Mouse (Mus musculus) kidney, embryonic 15.5 days (tissue): ENCODE data around the gene Maml2. TPM values are rescaled to one million over a fixed set of nuclear protein-coding genes. Genes with fewer than 3 reads are reported as not detected.
A peak's percentile ranks its signal among the peaks of the same experiment; 100 is the strongest.

Experiments
- ATAC-seq: fragments of 200-750 bp; cut with Nextera tagmentation; replicated peaks from 2 replicates; pipeline ENCODE4 v1.8.0; 2017; ENCODE audit warnings: moderate TSS enrichment; ENCODE audit not compliant: low FRiP score
- H3K27ac ChIP-seq: fragments of 300-500 bp; sonication (generic); 2 replicates; pipeline ENCODE4 v1.5.1; 2015; ENCODE audit warnings: mild to moderate bottlenecking, inconsistent platforms
- H3K27me3 ChIP-seq: fragments of 300-500 bp; sonication (generic); 2 replicates; pipeline ENCODE4 v1.6.1; 2015; ENCODE audit warnings: inconsistent platforms
- H3K36me3 ChIP-seq: fragments of 300-500 bp; sonication (generic); 2 replicates; pipeline ENCODE4 v1.6.1; 2015; ENCODE audit warnings: inconsistent platforms
- H3K4me1 ChIP-seq: fragments of 300-500 bp; sonication (generic); 2 replicates; pipeline ENCODE4 v1.6.1; 2015; ENCODE audit warnings: inconsistent platforms
- H3K4me2 ChIP-seq: fragments of 300-500 bp; sonication (generic); 2 replicates; pipeline ENCODE4 v1.6.1; 2015; ENCODE audit warnings: moderate library complexity, mild to moderate bottlenecking, inconsistent platforms
- H3K4me3 ChIP-seq: fragments of 300-500 bp; sonication (generic); replicated peaks from 2 replicates; pipeline ENCODE4 v1.5.1; 2015; ENCODE audit warnings: mild to moderate bottlenecking, inconsistent platforms
- H3K9ac ChIP-seq: fragments of 300-500 bp; sonication (generic); 2 replicates; pipeline ENCODE4 v1.6.1; 2015; ENCODE audit warnings: mild to moderate bottlenecking, inconsistent platforms
- H3K9me3 ChIP-seq: fragments of 300-500 bp; sonication (generic); replicated peaks from 2 replicates; pipeline ENCODE4 v1.6.1; 2016; ENCODE audit warnings: inconsistent platforms
- whole genome bisulfite sequencing: fragments of 180-500 bp; shearing (Covaris S2); methylation state at CpG from one replicate; pipeline ENCODE4 v1.1.7; 2015; ENCODE audit warnings: mixed read lengths; 5-methylcytosine and 5-hydroxymethylcytosine counted together
- polyA plus RNA-seq: library from polyadenylated mRNA; unstranded; fragments of >200 nt; fragmentation: Nextera tagmentation; extraction: Ambion mirVana; gene quantifications from 2 replicates; pipeline ENCODE4 v1.2.1, GENCODE M21; 2015

Maml2 gene
- polyA plus RNA-seq, 1 experiment from 2014 or later, result 10.5 TPM

DNA sequence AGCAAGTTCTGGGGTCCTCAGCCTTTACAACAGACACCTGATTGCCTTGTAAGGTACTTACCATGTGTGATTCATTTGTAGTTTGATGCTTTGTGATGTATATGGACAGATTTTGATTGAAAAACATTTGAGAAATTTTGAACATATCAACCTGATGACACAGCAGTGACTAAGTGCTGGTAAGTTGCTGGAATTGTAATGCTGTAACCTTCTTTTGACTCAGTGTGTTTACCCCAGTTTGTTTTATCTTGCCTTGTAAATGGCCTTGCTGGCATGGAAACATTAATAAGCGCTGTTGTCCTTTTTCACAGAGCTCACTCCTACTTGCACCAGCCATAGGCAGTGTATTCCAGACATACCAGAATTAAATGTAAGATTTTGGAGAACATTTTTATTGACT lies 163.2 kb downstream of the Maml2 start:
- no peaks in the 10 kb centered on the region for H3K36me3 ChIP-seq
- no peak for ATAC-seq
- no peak overlapping the region for H3K4me3 ChIP-seq
- H3K4me1 ChIP-seq, result 0 out of 2 replicates have a peak, but pooled peaks cover 4% of the 10 kb centered on the region
- no peak overlapping the region for H3K4me2 ChIP-seq
- 88% methylated on average over 1 of the region's 1 CpGs for WGBS
- H3K9me3 ChIP-seq, result no peaks in the 10 kb centered on the region
- no peak overlapping the region for H3K27ac ChIP-seq
- no peaks in the 10 kb centered on the region for H3K27me3 ChIP-seq
- no peak overlapping the region for H3K9ac ChIP-seq

DNA sequence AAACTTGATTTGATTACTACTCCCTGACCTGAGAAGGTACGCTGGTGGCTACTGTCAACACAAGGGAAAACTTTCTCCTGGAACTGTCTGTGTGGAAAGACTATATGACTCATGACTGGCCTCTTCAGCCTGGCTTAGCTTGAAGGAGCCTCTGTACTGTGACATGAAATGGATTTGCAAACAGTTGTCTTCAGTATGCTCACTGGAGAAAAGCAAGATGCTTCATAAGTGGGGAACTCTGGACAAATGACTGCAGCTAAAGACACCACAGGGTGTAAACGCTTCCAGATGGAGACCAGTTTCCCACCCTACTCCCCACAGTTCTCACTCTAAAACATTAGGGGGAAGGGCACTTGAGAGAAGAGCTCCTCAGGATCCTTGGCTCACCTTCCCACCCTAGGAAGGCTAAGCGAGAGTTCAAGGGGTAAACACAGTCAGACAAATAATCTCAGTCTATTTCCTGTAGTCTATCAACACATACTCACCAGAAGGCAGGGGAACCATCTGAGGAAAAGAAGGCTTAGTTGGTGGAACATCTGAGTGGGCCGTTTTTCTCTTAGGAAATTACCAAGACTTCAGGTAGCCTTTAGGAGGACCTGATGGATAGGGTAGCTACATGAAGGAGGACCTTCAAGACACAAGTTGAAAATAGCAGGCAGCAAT lies 167.7 kb downstream of the Maml2 start:
- no peak for ATAC-seq
- no peaks in the 10 kb centered on the region for H3K27me3 ChIP-seq
- H3K9me3 ChIP-seq, result no peaks in the 10 kb centered on the region
- H3K36me3 ChIP-seq, result no peaks in the 10 kb centered on the region
- H3K4me2 ChIP-seq, result no peak overlapping the region
- 85% methylated on average over 4 of the region's 4 CpGs for WGBS
- H3K9ac ChIP-seq, result no peak overlapping the region
- H3K4me3 ChIP-seq, result no peak overlapping the region
- no peak overlapping the region for H3K27ac ChIP-seq
- peaks cover 37% of the 10 kb centered on the region for H3K4me1 ChIP-seq

- Histone ChIP-seq H3K9ac (no peak overlapping the region), H3K9me3 (no peaks in the 10 kb centered on the region), H3K4me2 (no peak overlapping the region), H3K4me1 (peaks cover 37% of the 10 kb centered on the region), H3K27ac (peak overlapping the region; percentile 15; the same call in 1 of the 2 replicates), H3K27me3 (no peaks in the 10 kb centered on the region), H3K4me3 (no peak overlapping the region), H3K36me3 (no peaks in the 10 kb centered on the region)
- no peak for ATAC-seq
- 82% methylated on average over 4 of the region's 4 CpGs for WGBS
Measured at GRCm38 (mm10) chr9:13466351-13466750, 168.6 kb downstream of the Maml2 start.

- Histone ChIP-seq H3K9me3 (no peaks in the 10 kb centered on the region), H3K27me3 (no peaks in the 10 kb centered on the region), H3K4me2 (no peak overlapping the region), H3K36me3 (no peaks in the 10 kb centered on the region), H3K9ac (no peak overlapping the region), H3K4me1 (peaks cover 37% of the 10 kb centered on the region), H3K27ac (peak overlapping the region; percentile 54), H3K4me3 (no peak overlapping the region)
- no peak for ATAC-seq
- 69% methylated on average over 10 of the region's 10 CpGs for WGBS
Measured at GRCm38 (mm10) chr9:13466816-13467215, 169.1 kb downstream of the Maml2 start.

GRCm38 (mm10) chr9:13467745-13468144 lies 170.0 kb downstream of the Maml2 start:
- Histone ChIP-seq H3K4me2 (no peak overlapping the region), H3K36me3 (no peaks in the 10 kb centered on the region), H3K9ac (no peak overlapping the region), H3K4me3 (no peak overlapping the region), H3K27ac (peak overlapping the region; percentile 76), H3K27me3 (no peaks in the 10 kb centered on the region), H3K4me1 (peaks cover 37% of the 10 kb centered on the region), H3K9me3 (no peaks in the 10 kb centered on the region)
- peak; percentile 86 for ATAC-seq
- WGBS, result 68% methylated on average over 7 of the region's 7 CpGs

GRCm38 (mm10) chr9:13468778-13469177 lies 171.0 kb downstream of the Maml2 start:
- Histone ChIP-seq H3K4me2 (no peak overlapping the region), H3K27me3 (no peaks in the 10 kb centered on the region), H3K27ac (peak overlapping the region; percentile 76), H3K4me3 (no peak overlapping the region), H3K36me3 (no peaks in the 10 kb centered on the region), H3K9ac (no peak overlapping the region), H3K9me3 (no peaks in the 10 kb centered on the region), H3K4me1 (peaks cover 37% of the 10 kb centered on the region)
- no peak for ATAC-seq
- WGBS, result 73% methylated on average over 6 of the region's 6 CpGs

GRCm38 (mm10) chr9:13470013-13470412 lies 172.3 kb downstream of the Maml2 start:
- Histone ChIP-seq H3K9ac (no peak overlapping the region), H3K9me3 (no peaks in the 10 kb centered on the region), H3K4me1 (peaks cover 38% of the 10 kb centered on the region), H3K27me3 (no peaks in the 10 kb centered on the region), H3K36me3 (no peaks in the 10 kb centered on the region), H3K4me2 (no peak overlapping the region), H3K27ac (peak overlapping the region; percentile 76), H3K4me3 (no peak overlapping the region)
- WGBS, result 37% methylated on average over 7 of the region's 7 CpGs
- no peak for ATAC-seq

DNA sequence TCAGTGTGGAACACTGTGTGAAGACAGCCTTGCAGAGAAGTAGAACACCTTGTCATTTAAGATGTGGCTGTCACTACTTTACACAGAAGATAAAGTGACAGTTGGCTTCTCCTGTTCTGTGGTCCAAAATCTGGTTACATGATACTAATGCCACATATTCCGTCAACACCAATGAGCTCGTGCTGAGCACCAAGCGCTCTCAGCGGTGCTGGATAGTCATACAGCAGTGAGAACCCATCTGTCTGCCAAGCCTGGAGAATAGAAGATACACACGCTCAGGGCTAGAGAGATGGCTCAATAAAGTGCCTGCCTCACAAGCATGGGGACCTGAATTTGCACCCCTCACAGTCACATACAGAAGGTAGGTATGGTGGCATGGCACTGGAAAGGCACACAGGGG lies 177.2 kb downstream of the Maml2 start:
- H3K9me3 ChIP-seq, result no peaks in the 10 kb centered on the region
- H3K4me2 ChIP-seq, result no peak overlapping the region
- 91% methylated on average over 5 of the region's 5 CpGs for WGBS

DNA sequence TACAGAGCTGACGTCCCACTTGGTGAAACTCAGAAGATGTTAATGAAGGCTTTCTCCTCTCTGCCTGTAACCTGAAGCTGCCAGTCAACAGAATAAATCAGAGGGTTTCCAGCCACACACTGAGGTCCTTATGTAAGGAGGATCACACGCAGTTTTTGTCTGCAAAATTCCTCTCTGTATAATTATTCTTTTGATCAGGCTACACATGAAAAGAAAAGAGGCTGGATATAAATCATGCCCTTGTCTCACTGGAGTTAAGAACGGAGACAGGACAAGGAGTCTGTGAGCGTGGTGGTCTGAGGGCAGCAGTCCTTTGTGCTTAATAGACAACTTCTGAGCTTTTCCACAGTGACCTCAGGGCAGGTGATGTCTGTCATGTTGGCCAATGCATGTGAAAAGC lies 181.5 kb downstream of the Maml2 start:
- Histone ChIP-seq H3K36me3 (no peaks in the 10 kb centered on the region), H3K9ac (no peak overlapping the region), H3K27ac (peak overlapping the region; percentile 51), H3K9me3 (no peaks in the 10 kb centered on the region), H3K4me1 (peaks cover 43% of the 10 kb centered on the region), H3K27me3 (no peaks in the 10 kb centered on the region), H3K4me3 (no peak overlapping the region), H3K4me2 (no peak overlapping the region)
- peak; percentile 52; the same call in 1 of the 2 replicates for ATAC-seq
- WGBS, result 10% methylated on average over 4 of the region's 4 CpGs

More for the DNA sequence above, 177.2 kb downstream of the Maml2 start:
- H3K4me3 ChIP-seq, result no peak overlapping the region
- no peak overlapping the region for H3K9ac ChIP-seq
- H3K27ac ChIP-seq, result no peak overlapping the region
- no peaks in the 10 kb centered on the region for H3K27me3 ChIP-seq
- H3K36me3 ChIP-seq, result no peaks in the 10 kb centered on the region
- H3K4me1 ChIP-seq, result peaks cover 23% of the 10 kb centered on the region
- no peak for ATAC-seq

DNA sequence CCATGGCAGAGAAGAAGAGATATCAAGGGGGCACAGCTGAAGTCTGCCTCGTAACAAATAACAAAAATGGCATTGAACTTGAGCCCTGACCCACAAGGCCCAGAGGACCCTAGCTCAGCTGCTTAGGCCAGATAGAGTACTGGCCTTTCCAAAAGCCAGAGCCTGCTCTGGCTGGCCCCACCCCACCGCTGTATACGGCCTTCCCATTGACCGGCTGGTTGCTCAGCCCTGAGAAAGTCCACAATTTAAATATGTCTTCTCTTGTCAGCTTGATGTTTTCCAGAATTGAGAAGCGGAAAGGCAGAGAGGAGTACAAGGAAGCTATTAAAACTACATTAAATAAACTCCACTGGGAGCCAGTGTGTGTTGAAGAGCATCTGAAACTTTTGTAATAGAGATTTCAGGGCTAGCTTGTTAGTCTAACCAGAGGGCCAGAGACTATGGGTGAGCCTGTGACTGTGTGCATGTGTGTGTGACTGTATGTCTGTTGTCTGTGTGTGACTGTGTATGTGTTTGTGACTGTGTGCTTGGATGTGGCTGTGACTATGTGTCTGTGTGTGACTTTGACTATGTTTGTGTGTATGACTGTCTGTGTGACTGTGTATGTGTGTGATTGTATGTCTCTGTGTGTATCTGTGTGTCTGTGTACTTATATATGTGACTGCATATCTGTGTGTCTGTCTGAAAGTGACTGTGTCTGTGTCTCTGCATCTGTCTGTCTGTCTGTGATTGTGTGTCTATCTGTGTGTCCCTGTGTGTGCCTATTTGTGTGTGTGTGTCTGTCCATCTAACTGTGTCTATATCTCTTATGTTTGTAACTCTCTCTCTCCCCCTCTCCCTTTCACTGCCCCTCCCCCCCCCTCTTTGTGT lies 185.7 kb downstream of the Maml2 start:
- no peak overlapping the region for H3K4me2 ChIP-seq

GRCm38 (mm10) chr9:13484267-13485240 lies 186.8 kb downstream of the Maml2 start:
- Histone ChIP-seq H3K4me2 (peak overlapping the region; percentile 21; the same call in 1 of the 2 replicates), H3K27me3 (no peaks in the 10 kb centered on the region)

More for the DNA sequence above, 185.7 kb downstream of the Maml2 start:
- Histone ChIP-seq H3K4me1 (peaks cover 47% of the 10 kb centered on the region), H3K27me3 (no peaks in the 10 kb centered on the region), H3K9ac (no peak overlapping the region), H3K4me3 (no peak overlapping the region), H3K27ac (peak overlapping the region; percentile 69), H3K36me3 (no peaks in the 10 kb centered on the region), H3K9me3 (no peaks in the 10 kb centered on the region)
- ATAC-seq, result peak; percentile 52; the same call in 1 of the 2 replicates
- WGBS, result 46% methylated on average over 5 of the region's 5 CpGs

More at GRCm38 (mm10) chr9:13484267-13485240, 186.8 kb downstream of the Maml2 start:
- no peak for ATAC-seq
- Histone ChIP-seq H3K9ac (no peak overlapping the region), H3K36me3 (no peaks in the 10 kb centered on the region), H3K9me3 (no peaks in the 10 kb centered on the region), H3K4me1 (peaks cover 36% of the 10 kb centered on the region), H3K27ac (peak overlapping the region; percentile 82), H3K4me3 (no peak overlapping the region)
- 57% methylated on average over 12 of the region's 12 CpGs for WGBS
